Mouse (Mus musculus) megakaryocyte, embryonic 14.5 days (primary cell): ENCODE measurements around the gene Ccsap. TPM values are rescaled to one million over a fixed set of nuclear protein-coding genes. Genes with fewer than 3 reads are reported as not detected.

ENCODE experiments used
- H3K27me3 ChIP-seq: replicated peaks from 2 replicates; pipeline ENCODE3; 2012; ENCODE audit warnings: inconsistent platforms
- H3K36me3 ChIP-seq: replicated peaks from 2 replicates; pipeline ENCODE3; 2012; ENCODE audit warnings: low read length, inconsistent platforms, mixed read lengths
- H3K4me1 ChIP-seq: 2 replicates; pipeline ENCODE4 v1.6.1; 2012; ENCODE audit warnings: inconsistent platforms
- H3K4me3 ChIP-seq: replicated peaks from 2 replicates; pipeline ENCODE3; 2012; ENCODE audit warnings: moderate library complexity, mild to moderate bottlenecking, inconsistent platforms
- H3K9me3 ChIP-seq: 2 replicates; pipeline ENCODE4 v1.6.1; 2012; ENCODE audit warnings: inconsistent platforms
- FLI1 ChIP-seq: IDR thresholded peaks from 2 replicates; pipeline ENCODE4 v1.6.1; 2012; ENCODE audit warnings: low read length, inconsistent platforms, mixed read lengths
- GATA1 ChIP-seq: IDR thresholded peaks from 3 replicates; pipeline ENCODE4 v1.6.1; 2012; ENCODE audit warnings: mixed read lengths, low read length, inconsistent platforms, borderline replicate concordance
- polyA plus RNA-seq: library from polyadenylated mRNA; stranded (reverse); fragments of >175 nt; gene quantifications from 2 replicates; pipeline ENCODE4 v1.2.3, GENCODE M21; 2012; ENCODE audit warnings: low replicate concordance; ENCODE audit not compliant: insufficient read depth

Gene Ccsap
- polyA plus RNA-seq, 1 experiment: 1.5 TPM

- Histone ChIP-seq H3K36me3 (peaks cover 16% of the 10 kb centered on the region), H3K27me3 (peaks cover 17% of the 10 kb centered on the region), H3K4me3 (no peak overlapping the region), H3K9me3 (no peaks in the 10 kb centered on the region), H3K4me1 (peaks cover 34% of the 10 kb centered on the region)
- TF ChIP-seq FLI1: no peak
Measured at GRCm38 (mm10) chr8:123844341-123844740, 15.7 kb downstream of the Ccsap start.

GRCm38 (mm10) chr8:123842086-123842485 is 17.9 kb downstream of the Ccsap start:
- Histone ChIP-seq H3K9me3 (no peaks in the 10 kb centered on the region), H3K4me1 (peaks cover 27% of the 10 kb centered on the region), H3K36me3 (peaks cover 19% of the 10 kb centered on the region), H3K27me3 (peaks cover 9% of the 10 kb centered on the region), H3K4me3 (no peak overlapping the region)
- TF ChIP-seq FLI1 (no peak), GATA1 (no peak)

GRCm38 (mm10) chr8:123840578-123841345 is 19.2 kb downstream of the Ccsap start:
- peaks cover 15% of the 10 kb centered on the region for H3K4me1 ChIP-seq
- H3K36me3 ChIP-seq: peaks cover 24% of the 10 kb centered on the region
- no peak for TF ChIP-seq GATA1
- no peak for TF ChIP-seq FLI1
- H3K9me3 ChIP-seq: no peaks in the 10 kb centered on the region
- H3K4me3 ChIP-seq: no peak overlapping the region
- H3K27me3 ChIP-seq: peaks cover 2% of the 10 kb centered on the region

GRCm38 (mm10) chr8:123838496-123838895 is 21.5 kb downstream of the Ccsap start:
- no peaks in the 10 kb centered on the region for H3K9me3 ChIP-seq
- no peak overlapping the region for H3K4me3 ChIP-seq
- TF ChIP-seq FLI1: no peak
- TF ChIP-seq GATA1: no peak
- no peaks in the 10 kb centered on the region for H3K4me1 ChIP-seq
- peaks cover 43% of the 10 kb centered on the region for H3K36me3 ChIP-seq
- no peaks in the 10 kb centered on the region for H3K27me3 ChIP-seq

GRCm38 (mm10) chr8:123836354-123836753 is 23.7 kb downstream of the Ccsap start:
- TF ChIP-seq GATA1 (no peak), FLI1 (no peak)
- Histone ChIP-seq H3K36me3 (peaks cover 47% of the 10 kb centered on the region), H3K4me3 (no peak overlapping the region), H3K9me3 (no peaks in the 10 kb centered on the region), H3K4me1 (no peaks in the 10 kb centered on the region), H3K27me3 (no peaks in the 10 kb centered on the region)

GRCm38 (mm10) chr8:123835451-123835850 is 24.6 kb downstream of the Ccsap start:
- TF ChIP-seq GATA1 (no peak), FLI1 (no peak)
- Histone ChIP-seq H3K36me3 (peaks cover 52% of the 10 kb centered on the region), H3K27me3 (no peaks in the 10 kb centered on the region)

GRCm38 (mm10) chr8:123832757-123833156 is 27.3 kb downstream of the Ccsap start:
- TF ChIP-seq GATA1: no peak
- no peak for TF ChIP-seq FLI1
- Histone ChIP-seq H3K4me3 (no peak overlapping the region), H3K27me3 (no peaks in the 10 kb centered on the region), H3K36me3 (peaks cover 78% of the 10 kb centered on the region), H3K4me1 (no peaks in the 10 kb centered on the region), H3K9me3 (no peaks in the 10 kb centered on the region)

More at GRCm38 (mm10) chr8:123835451-123835850, 24.6 kb downstream of the Ccsap start:
- Histone ChIP-seq H3K4me1 (no peaks in the 10 kb centered on the region), H3K9me3 (no peaks in the 10 kb centered on the region), H3K4me3 (no peak overlapping the region)

- Histone ChIP-seq H3K4me1 (no peaks in the 10 kb centered on the region), H3K36me3 (peaks cover 83% of the 10 kb centered on the region), H3K27me3 (no peaks in the 10 kb centered on the region), H3K9me3 (peaks cover 5% of the 10 kb centered on the region), H3K4me3 (no peak overlapping the region)
- TF ChIP-seq FLI1 (no peak), GATA1 (no peak)
Measured at GRCm38 (mm10) chr8:123827523-123827922, 32.5 kb downstream of the Ccsap start.

GRCm38 (mm10) chr8:123826758-123827157 is 33.3 kb downstream of the Ccsap start:
- Histone ChIP-seq H3K36me3 (peaks cover 82% of the 10 kb centered on the region), H3K4me3 (no peak overlapping the region)

GRCm38 (mm10) chr8:123826001-123826400 is 34.0 kb downstream of the Ccsap start:
- no peaks in the 10 kb centered on the region for H3K27me3 ChIP-seq
- H3K4me1 ChIP-seq: no peaks in the 10 kb centered on the region
- H3K9me3 ChIP-seq: peaks cover 5% of the 10 kb centered on the region
- no peak overlapping the region for H3K4me3 ChIP-seq
- H3K36me3 ChIP-seq: peaks cover 76% of the 10 kb centered on the region
- TF ChIP-seq GATA1 (no peak), FLI1 (no peak)

More at GRCm38 (mm10) chr8:123826758-123827157, 33.3 kb downstream of the Ccsap start:
- no peaks in the 10 kb centered on the region for H3K27me3 ChIP-seq
- H3K4me1 ChIP-seq: no peaks in the 10 kb centered on the region
- TF ChIP-seq GATA1: no peak
- no peak for TF ChIP-seq FLI1
- H3K9me3 ChIP-seq: peaks cover 5% of the 10 kb centered on the region
